Mouse (Mus musculus) myocyte (in vitro differentiated cells): Measurements from ENCODE around the gene Rps6kl1.

Source experiments
- E2F4 ChIP-seq: IDR thresholded peaks from one replicate; pipeline ENCODE4 v1.6.1; 2011; ENCODE audit warnings: mild to moderate bottlenecking, control low read depth, moderate library complexity; ENCODE audit not compliant: insufficient read depth
- MAX ChIP-seq: IDR thresholded peaks from one replicate; pipeline ENCODE4 v1.6.1; 2011; ENCODE audit warnings: low read depth, mild to moderate bottlenecking, control low read depth
- MYOD1 ChIP-seq, 3 experiments: IDR thresholded peaks; one replicate each; pipeline ENCODE4 v1.6.1; 2011; ENCODE audit warnings: control low read depth in 2 of 3, low read depth in 2 of 3, mild to moderate bottlenecking in 2 of 3, moderate library complexity in 1 of 3; ENCODE audit not compliant: insufficient read length in 2 of 3, control insufficient read depth in 1 of 3
- POLR2A ChIP-seq: IDR thresholded peaks from one replicate; pipeline ENCODE4 v1.6.1; 2011; ENCODE audit warnings: low read depth, mild to moderate bottlenecking, control low read depth, moderate library complexity; ENCODE audit not compliant: insufficient read length
- POLR2AphosphoS2 ChIP-seq: IDR thresholded peaks from one replicate; pipeline ENCODE4 v1.6.1; 2011; ENCODE audit warnings: low read depth, control low read depth; ENCODE audit not compliant: insufficient read length
- REST ChIP-seq: IDR thresholded peaks from one replicate; pipeline ENCODE4 v1.6.1; 2011; ENCODE audit warnings: mild to moderate bottlenecking, control low read depth, moderate library complexity; ENCODE audit not compliant: insufficient read depth, insufficient read length
- TCF3 ChIP-seq: IDR thresholded peaks from one replicate; pipeline ENCODE4 v1.6.1; 2011; ENCODE audit warnings: low read depth, control low read depth; ENCODE audit not compliant: insufficient read length
- USF1 ChIP-seq: IDR thresholded peaks from one replicate; pipeline ENCODE4 v1.6.1; 2011; ENCODE audit warnings: low read depth, mild to moderate bottlenecking, control low read depth, moderate library complexity

- TF ChIP-seq POLR2AphosphoS2 (no peak), POLR2A (no peak), E2F4 (no peak), MAX (no peak), REST (no peak), MYOD1 (IDR thresholded peaks at IDR 0.05; ENCODE audit: control insufficient read depth in 1 of 3, insufficient read length in 2 of 3, low read depth in 2 of 3) (no peak), USF1 (no peak), TCF3 (no peak)
Measured at GRCm38 (mm10) chr12:85166631-85167030, 15.6 kb upstream of the Rps6kl1 start.
